Mouse (Mus musculus): ENCODE results near the gene Fgfr2.

The Fgfr2 gene

DNA sequence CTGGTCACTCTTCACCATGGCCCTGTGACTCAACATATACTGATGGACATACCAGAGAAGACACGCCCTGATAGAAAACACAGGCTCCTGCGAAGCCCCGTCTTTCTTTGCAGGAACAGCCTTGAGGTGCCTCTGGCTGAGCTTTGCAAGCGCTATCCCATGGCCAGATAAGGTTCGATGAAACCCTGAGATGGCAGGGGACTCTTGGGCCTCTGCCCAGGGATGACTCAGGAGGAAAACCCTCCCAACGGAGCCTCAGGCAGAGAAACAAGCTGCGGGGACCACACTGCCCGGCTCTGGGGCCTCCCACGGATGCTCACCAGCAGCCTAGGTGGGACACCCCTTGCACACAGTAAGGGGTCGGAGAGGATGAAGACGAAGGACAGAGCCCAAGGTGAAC, 115.8 kb downstream of the Fgfr2 start:
- DNase-seq (ENCODE audit: low read depth) = no peak

DNA sequence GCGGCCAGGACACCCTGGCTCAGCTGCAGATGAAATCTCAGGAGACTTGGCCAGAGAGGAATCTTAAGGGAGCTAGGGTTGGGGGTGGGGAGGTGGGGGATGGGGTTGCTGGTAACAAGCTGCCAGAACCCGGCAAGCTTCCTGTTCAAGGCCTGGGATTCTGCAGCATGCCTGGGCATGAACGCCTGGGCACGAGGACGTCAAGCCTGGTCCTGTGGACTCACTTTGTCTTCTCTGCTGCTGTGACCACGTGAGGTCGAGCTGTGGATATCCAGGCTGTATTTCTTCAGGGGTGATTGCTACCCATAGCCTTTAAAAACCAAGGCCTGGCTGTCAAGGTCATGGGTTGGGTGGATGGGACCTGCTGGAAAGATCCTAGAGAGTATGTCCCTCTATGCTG, 117.4 kb downstream of the Fgfr2 start:
- no peak for DNase-seq (ENCODE audit: low read depth)

DNA sequence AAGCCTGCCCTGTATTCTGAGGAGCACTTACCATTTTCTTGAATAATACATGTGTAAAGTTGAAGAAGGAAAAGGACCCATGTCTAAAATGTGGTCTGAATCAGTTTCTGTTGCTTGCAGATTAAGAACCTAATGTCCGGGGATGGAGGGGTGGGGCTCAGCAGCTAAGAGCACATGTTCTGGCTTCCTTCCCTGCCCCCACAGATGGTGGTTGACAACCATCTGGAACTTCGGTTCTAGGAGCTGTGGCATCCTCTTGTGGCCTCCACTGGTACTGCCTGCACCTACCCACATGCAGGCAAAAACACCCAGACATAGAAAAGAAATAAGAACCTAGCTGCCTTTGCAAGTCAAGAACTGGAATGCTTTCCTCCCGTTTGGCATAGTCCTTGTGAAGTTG, 119.7 kb downstream of the Fgfr2 start:
- peak; percentile 71 for DNase-seq (ENCODE audit: low read depth)

DNA sequence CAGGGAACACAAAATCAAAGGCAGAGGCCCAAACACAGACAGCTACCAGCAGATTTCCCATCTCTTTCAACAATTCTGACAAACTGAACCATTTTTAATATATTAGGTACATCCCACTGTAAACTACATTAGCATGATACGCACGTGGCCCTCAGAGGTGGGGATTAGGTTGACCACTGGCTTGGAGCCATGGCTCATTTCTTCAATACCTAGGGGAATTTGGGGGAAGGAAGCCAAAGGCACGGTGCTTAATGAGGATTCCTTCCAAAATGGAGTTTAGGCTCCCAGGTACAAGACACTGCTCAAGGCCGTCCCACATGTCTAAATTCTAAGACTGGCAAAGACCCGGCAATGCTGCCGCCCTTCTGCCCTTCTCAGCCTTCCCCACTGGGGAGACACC, 120.9 kb downstream of the Fgfr2 start:
- no peak for DNase-seq (ENCODE audit: low read depth)

DNA sequence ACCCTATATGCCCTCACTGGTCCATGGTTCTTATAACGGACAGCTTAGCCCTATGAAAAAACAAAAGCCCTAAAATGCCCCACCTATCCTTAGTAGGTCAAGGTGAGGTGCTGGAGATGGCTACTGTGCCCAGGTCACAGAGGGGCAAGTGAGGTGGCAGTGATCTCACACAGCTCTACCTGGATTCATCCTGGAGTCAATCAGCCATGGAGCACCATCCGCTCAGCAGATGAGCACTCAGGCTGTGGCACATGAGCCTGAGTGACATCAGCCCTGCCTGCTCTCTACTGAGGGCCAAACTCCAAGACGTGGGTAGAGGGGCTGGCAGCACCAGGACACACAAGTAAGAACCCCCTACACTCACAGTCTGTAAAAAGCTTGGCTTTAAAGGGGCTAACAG, 121.8 kb downstream of the Fgfr2 start:
- no peak for DNase-seq (ENCODE audit: low read depth)

- no peak for DNase-seq (ENCODE audit: low read depth)
Measured at GRCm38 (mm10) chr7:132999061-132999460, 124.1 kb downstream of the Fgfr2 start.

- no peak for DNase-seq (ENCODE audit: low read depth)
Measured at GRCm38 (mm10) chr7:132998639-132999038, 124.5 kb downstream of the Fgfr2 start.

- peak; percentile 23 for DNase-seq (ENCODE audit: low read depth)
Measured at GRCm38 (mm10) chr7:132996391-132996790, 126.8 kb downstream of the Fgfr2 start.

- no peak for DNase-seq (ENCODE audit: low read depth)
Measured at GRCm38 (mm10) chr7:132994628-132995191, 128.4 kb downstream of the Fgfr2 start.

DNA sequence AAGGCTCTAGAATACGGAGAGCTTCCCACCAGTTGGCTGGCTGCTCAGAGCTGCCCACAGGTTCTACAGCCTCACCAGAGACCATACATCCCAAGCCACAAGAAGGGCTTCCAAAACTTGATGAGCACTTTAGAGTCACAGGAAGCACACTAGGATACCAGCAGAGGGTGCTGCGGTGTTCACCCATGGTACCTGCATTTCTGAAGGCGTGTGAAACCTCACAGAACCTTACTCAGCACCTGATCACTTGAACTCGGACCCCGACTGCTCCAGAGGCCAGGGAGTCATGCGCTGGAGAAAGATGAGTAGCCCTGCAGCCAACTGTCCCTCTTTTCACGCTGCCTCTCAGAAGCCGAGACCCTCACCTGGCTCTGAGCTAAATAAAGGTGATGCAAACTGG, 129.0 kb downstream of the Fgfr2 start:
- no peak for DNase-seq (ENCODE audit: low read depth)

DNA sequence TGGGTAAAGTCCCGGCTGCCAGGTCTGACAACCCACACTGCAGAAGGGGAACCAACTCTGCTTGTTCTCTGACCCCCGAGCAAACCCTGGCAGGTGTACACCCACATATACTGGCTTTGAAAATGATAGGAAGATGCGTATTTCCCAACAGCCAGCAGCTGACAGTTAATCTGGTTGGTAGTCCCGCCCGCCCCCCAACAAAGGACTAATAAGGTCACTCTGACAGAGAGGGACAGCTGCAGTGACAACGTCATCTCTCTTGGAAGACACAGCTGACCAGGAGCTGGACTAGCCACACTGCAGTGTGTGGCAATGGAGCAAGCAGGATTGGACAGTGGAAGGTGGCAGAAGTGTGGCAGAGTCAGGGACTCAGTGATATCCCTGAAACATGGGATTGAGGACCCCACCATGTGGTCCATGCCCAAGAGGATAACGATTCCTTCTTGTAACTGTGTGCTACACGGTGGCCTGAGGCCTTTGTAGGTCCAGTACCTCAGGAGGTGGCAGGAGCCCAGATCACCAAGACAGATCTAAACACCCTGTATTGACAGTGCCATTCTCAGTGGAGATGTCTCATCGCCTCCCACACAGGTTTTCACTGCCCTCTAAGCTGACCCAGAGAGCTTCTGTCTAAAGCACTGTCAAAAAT, 130.1 kb downstream of the Fgfr2 start:
- DNase-seq (ENCODE audit: low read depth) = no peak

- no peak for DNase-seq (ENCODE audit: low read depth)
Measured at GRCm38 (mm10) chr7:132991240-132991900, 131.8 kb downstream of the Fgfr2 start.

- no peak for DNase-seq (ENCODE audit: low read depth)
Measured at GRCm38 (mm10) chr7:132989839-132990238, 133.3 kb downstream of the Fgfr2 start.

DNA sequence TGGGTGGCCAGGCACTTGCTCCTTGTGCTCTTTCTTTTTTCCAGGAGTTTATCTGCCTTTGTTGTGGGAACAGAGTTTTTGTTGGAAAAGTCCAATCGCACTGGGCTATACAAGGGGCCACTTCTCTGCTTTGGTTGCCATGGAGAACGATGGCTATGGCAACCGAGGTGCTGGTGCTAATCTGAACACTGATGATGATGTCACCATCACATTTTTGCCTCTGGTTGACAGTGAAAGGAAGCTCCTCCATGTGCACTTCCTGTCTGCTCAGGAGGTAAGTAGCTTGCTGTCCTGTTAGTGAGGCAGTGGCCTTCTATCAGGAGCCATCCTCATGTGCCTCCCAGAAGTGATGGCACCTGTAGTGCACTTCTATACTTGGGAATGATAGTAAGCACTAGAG, 140.5 kb downstream of the Fgfr2 start:
- DNase-seq (ENCODE audit: low read depth) = no peak

DNA sequence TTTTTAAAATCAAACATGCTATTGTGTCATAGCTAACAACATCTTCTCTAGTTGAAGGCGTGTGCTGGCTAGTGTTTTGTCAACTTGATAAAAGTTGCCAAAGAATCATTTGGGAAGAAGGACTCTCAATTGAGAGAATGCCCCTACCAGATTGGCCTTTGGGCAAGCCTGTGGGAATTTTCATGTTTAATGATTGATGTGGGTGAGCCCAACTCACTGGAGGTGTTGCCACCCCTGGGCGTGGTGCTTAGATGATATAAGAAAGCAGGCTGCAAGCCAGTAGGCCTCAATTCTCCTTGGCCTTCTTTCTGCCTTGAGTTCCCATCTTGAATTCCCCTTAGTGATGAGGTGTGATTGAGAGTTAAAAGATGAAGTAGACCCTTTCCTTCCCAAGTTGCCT, 145.2 kb downstream of the Fgfr2 start:
- DNase-seq (ENCODE audit: low read depth) = no peak

GRCm38 (mm10) chr7:132976079-132976478, 147.1 kb downstream of the Fgfr2 start:
- no peak for DNase-seq (ENCODE audit: low read depth)

DNA sequence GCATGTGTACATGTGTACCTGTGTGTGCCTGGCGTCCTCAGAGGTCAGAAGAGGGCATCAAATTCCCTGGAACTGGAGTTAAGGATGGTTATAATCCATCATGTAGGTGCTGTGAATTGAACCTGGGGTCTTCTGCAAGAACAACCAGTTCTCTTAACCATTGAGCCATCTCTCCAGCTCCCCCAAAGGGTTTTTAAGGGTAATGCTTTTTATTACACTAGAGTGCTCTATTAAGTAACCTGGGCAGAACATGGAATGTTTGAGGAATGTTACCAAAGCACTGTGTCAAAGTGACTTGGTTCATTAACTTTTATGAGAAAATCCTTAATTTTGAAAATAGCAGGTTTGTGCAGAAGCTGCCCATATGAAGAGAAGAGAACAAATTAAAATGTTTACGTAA, 151.1 kb downstream of the Fgfr2 start:
- DNase-seq (ENCODE audit: low read depth) = no peak

GRCm38 (mm10) chr7:132965707-132966106, 157.4 kb downstream of the Fgfr2 start:
- DNase-seq (ENCODE audit: low read depth) = no peak

DNA sequence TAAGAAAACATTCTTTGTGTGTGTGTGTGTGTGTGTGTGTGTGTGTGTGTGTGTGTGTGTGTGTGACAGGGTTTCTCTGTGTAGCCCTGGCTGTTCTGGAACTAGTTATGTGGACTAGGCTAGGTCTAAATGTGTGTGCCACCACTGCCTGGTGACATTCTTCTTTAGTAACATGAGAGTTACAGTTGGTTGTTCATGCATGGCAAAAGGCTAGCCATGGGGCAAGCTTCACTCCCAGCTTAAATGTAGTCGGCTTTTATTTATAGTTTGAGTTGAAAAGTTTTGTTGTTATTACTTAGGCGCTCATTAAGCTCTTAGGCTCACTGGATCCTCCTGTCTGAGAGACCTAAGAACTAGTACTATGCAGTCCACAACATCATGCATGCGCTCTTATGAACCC, 158.8 kb downstream of the Fgfr2 start:
- DNase-seq (ENCODE audit: low read depth) = no peak

- DNase-seq (ENCODE audit: low read depth) = no peak
Measured at GRCm38 (mm10) chr7:132950613-132951012, 172.5 kb downstream of the Fgfr2 start.

GRCm38 (mm10) chr7:132949968-132950367, 173.2 kb downstream of the Fgfr2 start:
- DNase-seq (ENCODE audit: low read depth) = no peak

- DNase-seq (ENCODE audit: low read depth) = no peak
Measured at GRCm38 (mm10) chr7:132940569-132940968, 182.6 kb downstream of the Fgfr2 start.

DNA sequence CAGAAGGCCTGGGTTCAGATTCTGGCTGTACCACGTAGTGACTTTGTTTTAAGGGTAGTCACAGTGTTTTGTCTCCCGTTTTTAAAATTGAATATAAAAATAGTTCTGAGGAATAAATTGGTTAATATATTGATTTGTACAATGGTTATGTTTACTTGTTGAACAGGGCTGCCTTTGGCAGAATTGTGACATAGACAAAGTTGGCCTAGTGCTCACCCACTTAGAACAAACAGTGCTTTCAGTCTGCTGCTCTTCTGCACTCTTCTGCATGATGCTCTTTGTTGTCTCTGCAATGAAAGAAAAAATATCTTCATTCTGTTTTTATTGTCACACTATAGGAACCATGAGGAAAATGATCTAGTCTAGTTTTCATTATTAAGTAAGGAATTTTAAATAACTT, 184.0 kb downstream of the Fgfr2 start:
- no peak for DNase-seq (ENCODE audit: low read depth)

DNA sequence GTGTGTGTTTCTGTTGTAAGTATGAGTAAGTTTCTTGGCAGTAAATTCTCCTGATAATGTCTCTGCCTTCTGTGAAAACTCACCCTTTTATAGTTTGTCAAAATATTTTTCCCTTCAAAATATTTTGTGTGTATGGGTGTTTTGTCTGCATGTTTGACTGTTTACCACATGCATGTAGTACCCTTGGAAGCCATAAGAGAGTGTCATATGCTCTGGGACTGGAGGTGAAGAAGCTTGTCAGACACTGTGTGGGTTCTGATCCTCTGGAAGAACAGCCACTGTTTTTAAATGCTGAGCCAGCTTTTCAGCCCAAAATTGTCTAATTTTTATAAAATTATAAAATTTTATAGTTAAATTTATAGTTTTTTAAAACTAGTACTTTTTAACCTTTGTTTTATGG, 188.4 kb downstream of the Fgfr2 start:
- DNase-seq (ENCODE audit: low read depth) = peak; percentile 20
